Mouse (Mus musculus) erythroblast, embryonic 14.5 days (primary cell): Measurements from ENCODE around the gene AU041133.

Experiments used
- GATA1 ChIP-seq: IDR thresholded peaks from 2 replicates; pipeline ENCODE4 v1.6.1; 2012; ENCODE audit warnings: low read length, inconsistent platforms, mixed read lengths
- TAL1 ChIP-seq: IDR thresholded peaks from 3 replicates; pipeline ENCODE4 v1.6.1; 2012; ENCODE audit warnings: low read length, inconsistent platforms, mixed read lengths

GRCm38 (mm10) chr10:82178257-82179064 lies 50.6 kb downstream of the AU041133 start:
- TF ChIP-seq GATA1 (no peak), TAL1 (no peak)
